8 mouse cellular contexts compared by ENCODE assay signal in genomic region chr9:22624966-22625365, GRCm38 (mm10).
DNase-seq lines count a peak whose midpoint lies in the region; ATAC-seq lines count a peak whose summit lies in the region.

No protein-coding gene starts in this region.

- intact Hi-C loops in heart, postnatal 10 days (cut with DNase I), result loop anchor here (10.0 kb wide), 1 partner anchor 590 kb away; no protein-coding TSS in a partner anchor

- H3K9ac ChIP-seq in heart, embryonic 11.5 days (ENCODE audit: low read depth, low read length), result no peak overlapping the region

- no peaks in the 10 kb centered on the region for H3K9me3 ChIP-seq in heart, embryonic 11.5 days (replicated peaks; ENCODE audit: control insufficient read depth, low read length)

- 52% methylated on average over 9 of the region's 9 CpGs for WGBS in heart, embryonic 11.5 days (ENCODE audit: insufficient replicate concordance)

- no peak overlapping the region for H3K27ac ChIP-seq in heart, embryonic 11.5 days (ENCODE audit: low read depth, low read length)

- H3K4me1 ChIP-seq in heart, embryonic 11.5 days (ENCODE audit: control insufficient read depth, insufficient read depth, low read length), result no peaks in the 10 kb centered on the region

- H3K27me3 ChIP-seq in heart, embryonic 11.5 days (ENCODE audit: control insufficient read depth, insufficient read depth, low read length), result no peaks in the 10 kb centered on the region

- H3K4me2 ChIP-seq in heart, embryonic 11.5 days, result no peak overlapping the region

- no peaks in the 10 kb centered on the region for H3K36me3 ChIP-seq in heart, embryonic 11.5 days (ENCODE audit: control insufficient read depth, insufficient read depth, low read length)

- no peak overlapping the region for H3K4me3 ChIP-seq in heart, embryonic 11.5 days (ENCODE audit: low read depth, low read length)

- DNase-seq in heart, postnatal 10 days, result peak; percentile 44 to 68
- DNase-seq in CD4-positive helper T cell, adult 2 months (ENCODE audit: low read depth, low spot score), result peak; percentile 57
- peak; percentile 62 for DNase-seq in adrenal gland, postnatal 10 days
- peak; percentile 34 for DNase-seq in embryo, embryonic 11.5 days (ENCODE audit: low read depth, low spot score)
- peak; percentile 49 to 59 for DNase-seq in kidney, postnatal 4 days
- peak; percentile 10 for DNase-seq in telencephalon, adult 2 months (ENCODE audit: low read depth, low spot score)

- no peak for ATAC-seq in heart, embryonic 11.5 days (replicated peaks; ENCODE audit: insufficient number of reproducible peaks, low FRiP score, low TSS enrichment)
- ATAC-seq in megakaryocyte-erythroid progenitor cell, adult 5-6 weeks (replicated peaks; ENCODE audit: low FRiP score, low TSS enrichment, poor library complexity, severe bottlenecking), result peak; percentile 84; the same call in 1 of the 2 replicates

Comparison
In these comparisons a context has a peak if more than half of its experiments do, and no peak if none do; other contexts are left out.
1. DNase-seq: peak in every context shown above with its lines; median percentile 62 in adrenal gland, postnatal 10 days; 57 in CD4-positive helper T cell, adult 2 months; 56 in heart, postnatal 10 days; 54 in kidney, postnatal 4 days; 34 in embryo, embryonic 11.5 days; 10 in telencephalon, adult 2 months.